ENCODE assay signal across 8 mouse cellular contexts in genomic region chr2:121866071-121866601, GRCm38 (mm10). TPM values are rescaled to one million over a fixed set of nuclear protein-coding genes. Genes with fewer than 3 reads are reported as not detected.
A peak's percentile ranks its signal among the peaks of the same experiment; 100 is the strongest.
DNase-seq lines count a peak whose midpoint lies in the region; ATAC-seq and TF ChIP-seq lines count a peak whose summit lies in the region.

No protein-coding gene starts in this region.

- peaks cover 14% of the 10 kb centered on the region for H3K4me1 ChIP-seq in forebrain, embryonic 16.5 days (replicated peaks; ENCODE audit: control insufficient read depth, insufficient read depth, low read length)
- no peaks in the 10 kb centered on the region for H3K4me1 ChIP-seq in intestine, postnatal 0 days (replicated peaks; ENCODE audit: control insufficient read depth, insufficient read depth, low read length)
- H3K4me1 ChIP-seq in limb, embryonic 15.5 days, result peaks cover 12% of the 10 kb centered on the region

- H3K9me3 ChIP-seq in forebrain, embryonic 16.5 days (ENCODE audit: control insufficient read depth, low read length), result no peaks in the 10 kb centered on the region
- H3K9me3 ChIP-seq in intestine, postnatal 0 days (ENCODE audit: control insufficient read depth), result no peaks in the 10 kb centered on the region
- H3K9me3 ChIP-seq in limb, embryonic 15.5 days, result no peaks in the 10 kb centered on the region

- H3ac ChIP-seq in myocyte (ENCODE audit: control insufficient read depth, insufficient read length), result no peak overlapping the region

- ATAC-seq in forebrain, embryonic 16.5 days, result peak; percentile 5
- ATAC-seq in intestine, postnatal 0 days, result no peak
- no peak for ATAC-seq in limb, embryonic 15.5 days (ENCODE audit: insufficient number of reproducible peaks, low FRiP score, low TSS enrichment, low read depth)

- peak overlapping the region; percentile 84 for H3K27ac ChIP-seq in forebrain, embryonic 16.5 days (ENCODE audit: low read length)
- H3K27ac ChIP-seq in intestine, postnatal 0 days (ENCODE audit: low read depth, low read length), result no peak overlapping the region
- peak overlapping the region; percentile 83 for H3K27ac ChIP-seq in limb, embryonic 15.5 days

- H3K79me2 ChIP-seq in myocyte (ENCODE audit: control insufficient read depth, insufficient read depth), result peaks cover 6% of the 10 kb centered on the region

- intact Hi-C loops in gastrocnemius, postnatal 36 days (cut with DNase I), result no loop called here

- peak overlapping the region; percentile 70 for H3K9ac ChIP-seq in forebrain, embryonic 16.5 days (replicated peaks; ENCODE audit: low read depth, low read length)
- peak overlapping the region; percentile 68 for H3K9ac ChIP-seq in intestine, postnatal 0 days (ENCODE audit: low read depth, low read length)
- H3K9ac ChIP-seq in limb, embryonic 15.5 days, result peak overlapping the region; percentile 77

- H3K36me3 ChIP-seq in forebrain, embryonic 16.5 days (ENCODE audit: control insufficient read depth, insufficient read depth), result no peaks in the 10 kb centered on the region
- no peaks in the 10 kb centered on the region for H3K36me3 ChIP-seq in intestine, postnatal 0 days (ENCODE audit: control insufficient read depth, insufficient read depth)
- no peaks in the 10 kb centered on the region for H3K36me3 ChIP-seq in limb, embryonic 15.5 days
- no peaks in the 10 kb centered on the region for H3K36me3 ChIP-seq in myocyte (ENCODE audit: control insufficient read depth, insufficient read depth)

- no peaks in the 10 kb centered on the region for H3K27me3 ChIP-seq in forebrain, embryonic 16.5 days (replicated peaks; ENCODE audit: control insufficient read depth, insufficient read depth, low read length)
- H3K27me3 ChIP-seq in intestine, postnatal 0 days (replicated peaks; ENCODE audit: control insufficient read depth, insufficient read depth, low read length), result no peaks in the 10 kb centered on the region
- no peaks in the 10 kb centered on the region for H3K27me3 ChIP-seq in limb, embryonic 15.5 days
- H3K27me3 ChIP-seq in myocyte (ENCODE audit: control insufficient read depth, insufficient read depth, insufficient read length), result no peaks in the 10 kb centered on the region

- no peak for TF ChIP-seq CTCF in intestine, postnatal 0 days (IDR thresholded peaks at IDR 0.05; ENCODE audit: low read depth)

- TF ChIP-seq POLR2A in myocyte (IDR thresholded peaks at IDR 0.05; ENCODE audit: insufficient read length, low read depth), result no peak

- H3K4me2 ChIP-seq in forebrain, embryonic 16.5 days (ENCODE audit: low read length), result peak overlapping the region; percentile 67
- H3K4me2 ChIP-seq in intestine, postnatal 0 days (replicated peaks; ENCODE audit: low read depth), result peak overlapping the region; percentile 95
- peak overlapping the region; percentile 69 for H3K4me2 ChIP-seq in limb, embryonic 15.5 days
- H3K4me2 ChIP-seq in myocyte (ENCODE audit: low read depth), result peak overlapping the region; percentile 76

- DNase-seq in gastrocnemius, adult 18-20 months (ENCODE audit: low spot score), result peak; percentile 1
- no peak for DNase-seq in gastrocnemius, postnatal 36 days
- DNase-seq in adrenal gland, postnatal 14 days, result peak; percentile 27
- peak; percentile 41 for DNase-seq in thymus, postnatal 14 days

- H3K4me3 ChIP-seq in forebrain, embryonic 16.5 days (replicated peaks; ENCODE audit: low read length), result peak overlapping the region; percentile 57
- peak overlapping the region; percentile 83 for H3K4me3 ChIP-seq in intestine, postnatal 0 days (ENCODE audit: low read depth, low read length)
- H3K4me3 ChIP-seq in limb, embryonic 15.5 days, result peak overlapping the region; percentile 84
- H3K4me3 ChIP-seq in myocyte, result peak overlapping the region; percentile 51

- WGBS in forebrain, embryonic 16.5 days, result under 1% methylated on average over 18 of the region's 18 CpGs
- 2% methylated on average over 18 of the region's 18 CpGs for WGBS in intestine, postnatal 0 days
- 1% methylated on average over 18 of the region's 18 CpGs for WGBS in limb, embryonic 15.5 days

TF ChIP-seq in myocyte, 11 proteins besides CTCF, POLR2A, EP300 and RAD21:
- TF ChIP-seq REST (IDR thresholded peaks at IDR 0.05; ENCODE audit: insufficient read depth, insufficient read length) (no peak), SRF (IDR thresholded peaks at IDR 0.05; ENCODE audit: control insufficient read depth, insufficient read length, low read depth) (no peak), TCF12 (IDR thresholded peaks at IDR 0.05; ENCODE audit: insufficient read depth, poor library complexity, severe bottlenecking) (no peak)

RNA-seq across cellular contexts. Expression of gene Casc4, which starts 0.6 kb away (rescaled TPM):
- total RNA-seq in gastrocnemius, adult 18-20 months (2021), result 1 to 10 TPM; 6.6 to 6.8 TPM
- total RNA-seq in gastrocnemius, postnatal 36 days (2021), result 10 to 100 TPM; 10.1 to 11.5 TPM
- total RNA-seq in adrenal gland, postnatal 14 days (2021), result 45.8 and 57.2 TPM in 2 replicates
- 25.0 and 25.8 TPM in 2 replicates for polyA plus RNA-seq in forebrain, embryonic 16.5 days (2015; fragmentation: Nextera tagmentation; extraction: Ambion mirVana)
- 12.5 and 14.5 TPM in 2 replicates for polyA plus RNA-seq in intestine, postnatal 0 days (2015; fragmentation: Nextera tagmentation; extraction: Ambion mirVana)
- polyA plus RNA-seq in limb, embryonic 15.5 days (2015; fragmentation: Nextera tagmentation; extraction: Ambion mirVana), result 21.9 and 23.4 TPM in 2 replicates
- 5.3 TPM for polyA plus RNA-seq in myocyte (2012; fragmentation: generic; extraction: Trizol)

RNA-seq across cellular contexts. Expression of gene Frmd5, which starts 59.2 kb away (rescaled TPM):
- under 1 TPM in 1 of 2 experiments, not detected in 1; 0.09 TPM for total RNA-seq in gastrocnemius, adult 18-20 months (2021)
- total RNA-seq in gastrocnemius, postnatal 36 days (2021), result not detected
- total RNA-seq in adrenal gland, postnatal 14 days (2021), result 91.0 and 102 TPM in 2 replicates
- polyA plus RNA-seq in forebrain, embryonic 16.5 days (2015; fragmentation: Nextera tagmentation; extraction: Ambion mirVana), result 32.9 and 34.9 TPM in 2 replicates
- 0.50 and 0.61 TPM in 2 replicates for polyA plus RNA-seq in intestine, postnatal 0 days (2015; fragmentation: Nextera tagmentation; extraction: Ambion mirVana)
- polyA plus RNA-seq in limb, embryonic 15.5 days (2015; fragmentation: Nextera tagmentation; extraction: Ambion mirVana), result 0.78 and 0.81 TPM in 2 replicates
- polyA plus RNA-seq in myocyte (2012; fragmentation: generic; extraction: Trizol), result 0.44 TPM

Comparison
In these comparisons a context has a peak if more than half of its experiments do, and no peak if none do; other contexts are left out.
1. DNase-seq: peak in gastrocnemius, adult 18-20 months (single experiment), adrenal gland, postnatal 14 days (single experiment) and thymus, postnatal 14 days (single experiment); none in gastrocnemius, postnatal 36 days (0 of 2).
2. RNA of gene Frmd5, which starts 59.2 kb away (polyA plus RNA-seq): 32.9 to 34.9 TPM in forebrain, embryonic 16.5 days; 0.78 to 0.81 TPM in limb, embryonic 15.5 days, 0.50 to 0.61 TPM in intestine, postnatal 0 days and 0.44 TPM in myocyte (single experiment); every median in the first group is over 10 times any median in the second.
3. Peak in every context shown above with its lines, with median percentiles within 50 percentile points of each other: H3K4me2 ChIP-seq, H3K4me3 ChIP-seq and H3K9ac ChIP-seq.